Mouse (Mus musculus) stomach, postnatal 0 days (tissue): ENCODE results near the gene Hist2h4.
"Not testable (repeated sequence)": the region's sequence is repeated elsewhere in the genome, so short reads cannot be mapped to it uniquely, and the experiment has no call there.

Experiments
- CTCF ChIP-seq: IDR thresholded peaks from 2 replicates; pipeline ENCODE4 v1.5.1; 2016; ENCODE audit warnings: antibody characterized with exemption, low read depth, mild to moderate bottlenecking, moderate library complexity
- EP300 ChIP-seq: optimal IDR thresholded peaks from 2 replicates; pipeline ENCODE3; 2016; ENCODE audit warnings: antibody characterized with exemption

DNA sequence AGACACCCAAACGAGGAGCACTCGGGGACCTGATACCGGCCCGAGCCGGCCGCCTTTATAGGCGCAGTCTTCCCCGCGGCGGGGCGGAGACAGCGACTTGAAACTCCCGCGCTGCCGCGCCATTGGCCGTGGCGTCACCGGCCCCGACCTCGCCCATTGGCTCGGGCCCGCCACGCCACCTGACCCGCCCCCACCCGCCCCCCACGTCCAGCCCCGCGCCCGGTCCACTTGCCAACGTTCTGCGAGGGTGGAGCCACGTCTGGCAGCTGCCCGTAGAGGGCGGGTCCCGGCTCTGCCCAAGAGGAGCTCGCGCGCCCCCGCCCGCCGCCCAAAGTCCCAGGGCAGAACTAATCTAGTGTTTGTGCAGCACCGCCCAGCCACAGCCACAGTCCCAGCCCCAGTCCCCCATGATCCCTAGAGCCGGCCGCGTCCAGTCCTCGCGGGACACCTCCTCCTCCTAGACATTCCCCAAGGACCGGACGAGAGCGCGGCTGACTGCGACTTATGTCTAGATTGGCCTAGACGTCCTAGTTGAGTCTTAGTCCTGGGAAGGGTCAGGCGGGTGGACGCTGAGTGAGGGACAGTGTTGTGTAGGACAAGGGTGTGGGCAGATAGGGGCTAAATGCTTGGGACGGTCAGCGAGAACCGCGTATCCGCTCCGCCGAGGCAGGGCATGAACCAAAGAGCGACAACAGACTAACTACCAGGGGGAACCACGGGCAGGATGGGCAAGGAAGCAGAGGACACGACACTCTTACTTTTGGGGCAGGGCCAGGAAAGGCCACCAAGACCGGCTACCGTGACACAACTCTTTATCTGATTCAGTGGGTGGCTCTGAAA lies 23.9 kb downstream of the Hist2h4 start, which contains the start of gene Hist2h3c2:
- TF ChIP-seq CTCF, EP300: not testable (repeated sequence)
